Mouse (Mus musculus): ENCODE data around the gene Ikzf4.
"Not testable (repeated sequence)": the region's sequence is repeated elsewhere in the genome, so short reads cannot be mapped to it uniquely, and the experiment has no call there.

Ikzf4 gene

DNA sequence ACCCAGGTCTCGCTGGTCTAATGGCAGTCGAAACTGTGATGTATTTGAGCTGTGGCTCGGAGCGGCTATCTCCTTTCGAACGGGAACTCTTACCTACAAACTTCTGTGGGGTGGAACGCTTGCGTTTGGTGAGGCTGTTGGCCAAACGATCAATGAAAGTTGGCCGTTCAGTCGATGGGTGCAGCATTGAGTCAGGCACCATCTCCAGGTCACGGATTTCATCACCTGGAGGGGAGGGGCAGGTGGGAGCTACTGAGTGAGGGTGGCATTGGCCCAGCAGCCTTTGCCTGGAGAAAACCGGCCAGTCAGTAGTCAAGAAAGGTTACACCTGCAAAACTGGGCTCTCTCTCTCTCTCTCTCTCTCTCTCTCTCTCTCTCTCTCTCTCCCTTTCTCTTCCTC lies 10.1 kb downstream of the Ikzf4 start:
- H3K27me3 ChIP-seq (ENCODE audit: insufficient read depth, low read length), result peaks cover 55% of the 10 kb centered on the region
- H3K4me1 ChIP-seq (replicated peaks; ENCODE audit: low read depth, low read length), result peaks cover 74% of the 10 kb centered on the region
- H3K36me3 ChIP-seq (ENCODE audit: insufficient read depth, low read length), result no peaks in the 10 kb centered on the region
- no peaks in the 10 kb centered on the region for H3K9me3 ChIP-seq (ENCODE audit: low read length)
- TF ChIP-seq NANOG (IDR thresholded peaks at IDR 0.05; ENCODE audit: borderline replicate concordance, low read length) (no peak), CTCF (conservative IDR thresholded peaks at IDR 0.05; ENCODE audit: low read length) (no peak), POU5F1 (IDR thresholded peaks at IDR 0.05; ENCODE audit: borderline replicate concordance, low read length) (no peak)
- H3K4me3 ChIP-seq (replicated peaks; ENCODE audit: low read length), result no peak overlapping the region

- Histone ChIP-seq H3K9me3 (ENCODE audit: low read length) (no peaks in the 10 kb centered on the region), H3K4me3 (replicated peaks; ENCODE audit: low read length) (peak overlapping the region; percentile 48), H3K36me3 (ENCODE audit: insufficient read depth, low read length) (no peaks in the 10 kb centered on the region), H3K27me3 (ENCODE audit: insufficient read depth, low read length) (peaks cover 35% of the 10 kb centered on the region), H3K4me1 (replicated peaks; ENCODE audit: low read depth, low read length) (peaks cover 69% of the 10 kb centered on the region)
- no peak for TF ChIP-seq CTCF (conservative IDR thresholded peaks at IDR 0.05; ENCODE audit: low read length)
Observed at GRCm38 (mm10) chr10:128631571-128631970, 14.2 kb downstream of the Ikzf4 start.

DNA sequence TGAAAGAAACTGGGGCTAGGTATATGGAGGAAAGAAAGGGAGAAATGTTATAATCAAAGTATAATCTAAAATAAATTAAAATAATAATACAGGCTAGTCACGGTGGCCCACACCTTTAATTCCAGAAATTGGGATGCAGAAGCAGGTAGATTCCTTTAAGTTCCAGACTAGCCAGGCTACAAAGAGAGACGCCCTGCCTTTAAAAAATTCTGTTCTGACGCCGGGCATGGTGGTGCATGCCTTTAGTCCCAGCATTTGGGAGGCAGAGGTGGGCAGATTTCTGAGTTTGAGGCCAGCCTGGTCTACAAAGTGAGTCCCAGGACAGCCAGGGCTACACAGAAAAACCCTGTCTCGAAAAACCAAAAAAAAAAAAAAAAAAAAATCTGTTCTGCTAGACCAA lies 15.5 kb downstream of the Ikzf4 start:
- not testable (repeated sequence) for H3K36me3 ChIP-seq (ENCODE audit: insufficient read depth, low read length); H3K4me3 ChIP-seq (replicated peaks; ENCODE audit: low read length); H3K9me3 ChIP-seq (ENCODE audit: low read length)
- Histone ChIP-seq H3K27me3 (ENCODE audit: insufficient read depth, low read length) (peaks cover 23% of the 10 kb centered on the region), H3K4me1 (replicated peaks; ENCODE audit: low read depth, low read length) (peaks cover 58% of the 10 kb centered on the region)

GRCm38 (mm10) chr10:128629746-128630145 lies 16.0 kb downstream of the Ikzf4 start:
- H3K9me3 ChIP-seq (ENCODE audit: low read length), result no peaks in the 10 kb centered on the region
- H3K4me1 ChIP-seq (replicated peaks; ENCODE audit: low read depth, low read length), result peaks cover 59% of the 10 kb centered on the region
- peaks cover 12% of the 10 kb centered on the region for H3K36me3 ChIP-seq (ENCODE audit: insufficient read depth, low read length)
- H3K27me3 ChIP-seq (ENCODE audit: insufficient read depth, low read length), result peaks cover 18% of the 10 kb centered on the region
- TF ChIP-seq POU5F1 (IDR thresholded peaks at IDR 0.05; ENCODE audit: borderline replicate concordance, low read length), result no peak
- no peak for TF ChIP-seq NANOG (IDR thresholded peaks at IDR 0.05; ENCODE audit: borderline replicate concordance, low read length)
- no peak for TF ChIP-seq CTCF (conservative IDR thresholded peaks at IDR 0.05; ENCODE audit: low read length)
- H3K4me3 ChIP-seq (replicated peaks; ENCODE audit: low read length), result no peak overlapping the region

GRCm38 (mm10) chr10:128627398-128628317 lies 18.1 kb downstream of the Ikzf4 start:
- TF ChIP-seq CTCF (conservative IDR thresholded peaks at IDR 0.05; ENCODE audit: low read length) (no peak), POU5F1 (IDR thresholded peaks at IDR 0.05; ENCODE audit: borderline replicate concordance, low read length) (no peak), NANOG (IDR thresholded peaks at IDR 0.05; ENCODE audit: borderline replicate concordance, low read length) (no peak)
- Histone ChIP-seq H3K4me3 (replicated peaks; ENCODE audit: low read length) (no peak overlapping the region), H3K9me3 (ENCODE audit: low read length) (no peaks in the 10 kb centered on the region), H3K36me3 (ENCODE audit: insufficient read depth, low read length) (peaks cover 29% of the 10 kb centered on the region), H3K4me1 (replicated peaks; ENCODE audit: low read depth, low read length) (peaks cover 53% of the 10 kb centered on the region), H3K27me3 (ENCODE audit: insufficient read depth, low read length) (peaks cover 3% of the 10 kb centered on the region; the same call in 1 of the 2 replicates)

DNA sequence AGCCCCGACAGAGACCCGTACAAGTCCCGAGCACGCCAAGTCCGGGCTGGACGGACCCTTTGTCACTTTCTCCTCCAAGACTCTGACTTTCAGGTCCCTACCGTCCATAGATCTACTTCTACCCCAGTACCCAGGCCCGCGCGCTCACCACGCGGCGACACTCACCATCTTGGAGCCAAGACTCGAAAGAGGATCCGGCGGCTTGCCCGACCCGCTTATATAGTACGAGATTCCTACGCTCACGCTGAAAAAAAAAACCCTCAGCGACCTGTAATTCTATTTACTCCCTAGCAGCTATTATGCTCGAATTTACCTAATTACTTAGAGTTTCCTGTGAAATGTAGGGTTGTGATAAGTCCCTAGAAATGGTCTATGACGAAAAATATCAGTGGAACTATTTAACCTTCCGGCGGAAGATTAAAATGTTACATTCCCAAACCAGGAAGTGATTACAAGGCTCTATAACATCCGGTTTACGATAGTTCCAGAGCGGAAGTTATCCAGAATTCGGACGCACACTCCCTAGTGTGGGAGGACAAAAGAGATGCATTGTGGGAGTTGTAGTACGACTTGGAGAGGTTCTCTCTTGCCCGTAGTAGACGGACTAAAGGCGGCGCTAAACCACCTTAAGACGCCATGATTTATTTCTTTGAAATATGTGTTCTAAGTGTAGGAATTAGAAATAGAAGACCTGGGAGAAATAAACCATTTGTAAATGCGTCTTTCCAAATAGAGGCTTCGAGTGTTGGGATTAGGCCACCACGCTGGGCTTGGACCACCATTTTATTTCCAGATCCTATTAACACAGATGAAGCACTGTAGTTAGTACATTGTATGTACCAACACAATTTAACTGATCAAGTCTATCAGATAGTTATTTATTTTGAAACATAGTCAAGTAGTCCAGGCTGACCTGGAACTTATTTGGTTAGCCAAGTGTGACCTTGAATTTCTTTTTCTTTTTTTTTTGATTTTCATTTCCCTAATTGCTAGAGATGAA lies 19.2 kb downstream of the Ikzf4 start, which contains the start of gene Rps26:
Gene Rps26, minus strand, starts transcription at position 437 of the 1,000 bp plus-strand sequence.
- Histone ChIP-seq H3K27me3 (ENCODE audit: insufficient read depth, low read length) (no peaks in the 10 kb centered on the region), H3K36me3 (ENCODE audit: insufficient read depth, low read length) (peaks cover 29% of the 10 kb centered on the region), H3K9me3 (ENCODE audit: low read length) (no peaks in the 10 kb centered on the region), H3K4me1 (replicated peaks; ENCODE audit: low read depth, low read length) (peaks cover 49% of the 10 kb centered on the region), H3K4me3 (replicated peaks; ENCODE audit: low read length) (peak within 1 kb of the TSS; percentile 98)
- TF ChIP-seq POU5F1 (IDR thresholded peaks at IDR 0.05; ENCODE audit: borderline replicate concordance, low read length), result no peak
- TF ChIP-seq NANOG (IDR thresholded peaks at IDR 0.05; ENCODE audit: borderline replicate concordance, low read length), result no peak
- no peak; the same call in 1 of the 2 replicates for TF ChIP-seq CTCF (conservative IDR thresholded peaks at IDR 0.05; ENCODE audit: low read length)

DNA sequence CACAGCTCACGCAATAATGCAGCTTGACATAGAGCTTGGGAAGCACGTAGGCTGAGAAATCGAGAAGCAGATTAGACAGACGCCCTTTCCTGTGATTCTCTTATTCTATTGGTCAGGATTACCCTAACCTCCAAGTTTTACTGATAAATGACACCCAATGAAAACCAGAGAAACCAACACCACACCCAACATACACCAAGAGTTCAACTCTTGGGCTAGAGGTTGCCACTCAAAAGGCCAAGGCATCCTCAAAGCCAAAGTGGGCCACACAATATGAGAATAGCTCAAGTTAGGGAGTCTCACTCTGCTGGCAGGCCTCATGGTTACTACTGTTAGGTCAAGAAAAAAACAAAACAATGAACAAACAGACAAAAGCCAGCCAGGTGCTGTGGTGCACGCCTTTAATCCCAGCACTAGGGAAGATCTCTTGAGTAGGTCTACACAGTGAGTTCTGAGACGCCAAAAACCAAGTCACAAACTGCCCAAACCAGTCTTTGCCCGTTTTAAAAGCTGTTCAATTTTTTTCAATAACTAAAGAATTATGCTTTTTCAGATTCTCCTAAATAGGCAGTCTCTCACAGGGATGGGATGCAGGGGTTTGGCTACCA lies 20.4 kb downstream of the Ikzf4 start:
- H3K4me3 ChIP-seq (replicated peaks; ENCODE audit: low read length), result peak overlapping the region; percentile 98
- no peak for TF ChIP-seq NANOG (IDR thresholded peaks at IDR 0.05; ENCODE audit: borderline replicate concordance, low read length)
- TF ChIP-seq CTCF (conservative IDR thresholded peaks at IDR 0.05; ENCODE audit: low read length), result no peak
- TF ChIP-seq POU5F1 (IDR thresholded peaks at IDR 0.05; ENCODE audit: borderline replicate concordance, low read length), result no peak

DNA sequence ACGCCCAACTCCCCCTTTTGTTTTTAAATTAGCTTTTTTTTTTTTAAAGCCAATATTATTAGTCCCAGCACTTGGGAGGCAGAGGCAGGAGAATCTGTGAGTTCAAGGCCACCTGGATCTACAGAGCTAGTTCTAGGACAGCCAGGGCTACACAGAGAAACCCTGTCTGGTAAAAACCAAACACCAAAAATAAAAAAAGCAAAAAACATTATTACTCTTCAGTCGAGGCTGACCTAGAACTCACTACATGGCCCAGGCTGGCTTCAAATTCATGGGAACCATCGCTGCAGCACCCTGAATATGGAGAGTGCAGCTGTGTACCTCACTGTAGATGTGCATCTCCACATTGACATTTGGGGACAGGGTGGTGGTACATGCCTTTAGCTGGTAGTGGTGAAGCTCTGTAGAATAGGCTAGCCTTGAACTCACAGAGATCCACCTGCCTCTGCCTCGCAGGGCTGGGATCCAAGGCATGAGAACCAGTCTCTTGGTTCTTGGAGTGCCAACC lies 22.6 kb downstream of the Ikzf4 start:
- H3K9me3 ChIP-seq (ENCODE audit: low read length); H3K4me3 ChIP-seq (replicated peaks; ENCODE audit: low read length); H3K27me3 ChIP-seq (ENCODE audit: insufficient read depth, low read length): not testable (repeated sequence)
- Histone ChIP-seq H3K36me3 (ENCODE audit: insufficient read depth, low read length) (peaks cover 29% of the 10 kb centered on the region), H3K4me1 (replicated peaks; ENCODE audit: low read depth, low read length) (peaks cover 45% of the 10 kb centered on the region)

More for the DNA sequence above, 20.4 kb downstream of the Ikzf4 start:
- Histone ChIP-seq H3K36me3 (ENCODE audit: insufficient read depth, low read length) (peaks cover 29% of the 10 kb centered on the region), H3K4me1 (replicated peaks; ENCODE audit: low read depth, low read length) (peaks cover 47% of the 10 kb centered on the region), H3K9me3 (ENCODE audit: low read length) (no peaks in the 10 kb centered on the region), H3K27me3 (ENCODE audit: insufficient read depth, low read length) (no peaks in the 10 kb centered on the region)

All from E14TG2a.4 (cell line).